Mouse (Mus musculus) E14TG2a.4 (cell line): Measurements from ENCODE around the gene Gm49354.

Experiments used
- CTCF ChIP-seq: conservative IDR thresholded peaks from 2 replicates; pipeline ENCODE4 v1.5.1; 2014; ENCODE audit warnings: low read length
- NANOG ChIP-seq: IDR thresholded peaks from 2 replicates; pipeline ENCODE4 v1.6.1; 2014; ENCODE audit warnings: borderline replicate concordance, low read length, mixed read lengths
- POU5F1 ChIP-seq: IDR thresholded peaks from 2 replicates; pipeline ENCODE4 v1.6.1; 2014; ENCODE audit warnings: low read length, borderline replicate concordance

- TF ChIP-seq CTCF (no peak), NANOG (no peak), POU5F1 (no peak)
Observed at GRCm38 (mm10) chr13:59800077-59800476, 18.0 kb upstream of the Gm49354 start.
